Mouse (Mus musculus) C2C12 (cell line): ENCODE measurements around the gene Nlk. TPM values are rescaled to one million over a fixed set of nuclear protein-coding genes. Genes with fewer than 3 reads are reported as not detected.

Experiments used
- H3K27me3 ChIP-seq: one replicate; pipeline ENCODE4 v1.6.1; 2011; ENCODE audit not compliant: control insufficient read depth, insufficient read depth, insufficient read length
- H3K36me3 ChIP-seq: one replicate; pipeline ENCODE4 v1.6.1; 2011; ENCODE audit not compliant: control insufficient read depth, insufficient read depth
- H3K4me3 ChIP-seq: one replicate; pipeline ENCODE4 v1.5.1; 2011; ENCODE audit warnings: mild to moderate bottlenecking, control low read depth; ENCODE audit not compliant: poor library complexity, insufficient read depth, severe bottlenecking
- H3K79me2 ChIP-seq: one replicate; pipeline ENCODE4 v1.6.1; 2011; ENCODE audit not compliant: control insufficient read depth, insufficient read depth
- H3K79me3 ChIP-seq: one replicate; pipeline ENCODE4 v1.6.1; 2011; ENCODE audit warnings: low read depth, control low read depth
- H3ac ChIP-seq: one replicate; pipeline ENCODE3; 2011; ENCODE audit warnings: low read depth; ENCODE audit not compliant: control insufficient read depth, insufficient read length
- CEBPB ChIP-seq: IDR thresholded peaks from one replicate; pipeline ENCODE4 v1.6.1; 2011; ENCODE audit warnings: low read depth, mild to moderate bottlenecking, control low read depth, moderate library complexity
- CTCF ChIP-seq: IDR thresholded peaks from one replicate; pipeline ENCODE4 v1.5.1; 2011; ENCODE audit not compliant: control insufficient read depth, insufficient read depth, insufficient read length
- FOSL1 ChIP-seq: IDR thresholded peaks from one replicate; pipeline ENCODE4 v1.8.0; 2011; ENCODE audit warnings: mild to moderate bottlenecking, low read length; ENCODE audit not compliant: poor library complexity, insufficient read depth, severe bottlenecking
- MAX ChIP-seq: IDR thresholded peaks from one replicate; pipeline ENCODE4 v1.6.1; 2011; ENCODE audit warnings: mild to moderate bottlenecking, control low read depth
- MYOD1 ChIP-seq: IDR thresholded peaks from one replicate; pipeline ENCODE4 v1.6.1; 2011; ENCODE audit warnings: low read depth; ENCODE audit not compliant: control insufficient read depth, insufficient read length
- MYOG ChIP-seq: IDR thresholded peaks from one replicate; pipeline ENCODE4 v1.6.1; 2011; ENCODE audit not compliant: control insufficient read depth, insufficient read length; ENCODE audit errors: extremely low read depth
- USF1 ChIP-seq: IDR thresholded peaks from one replicate; pipeline ENCODE4 v1.6.1; 2011; ENCODE audit warnings: low read depth, mild to moderate bottlenecking, control low read depth, moderate library complexity
- polyA plus RNA-seq: library from polyadenylated mRNA; unstranded; fragments of >200 nt; fragmentation: generic; extraction: Trizol; gene quantifications from one replicate; pipeline ENCODE4 v1.2.1, GENCODE M21; 2012; ENCODE audit warnings: missing spikeins

The Nlk gene
- polyA plus RNA-seq, 1 experiment: 5.9 TPM

GRCm38 (mm10) chr11:78518931-78519330, 178.2 kb downstream of the Nlk start:
- Histone ChIP-seq H3K4me3 (no peak overlapping the region), H3ac (no peak overlapping the region), H3K27me3 (no peaks in the 10 kb centered on the region), H3K79me2 (peaks cover 4% of the 10 kb centered on the region), H3K36me3 (peaks cover 94% of the 10 kb centered on the region), H3K79me3 (no peaks in the 10 kb centered on the region)
- TF ChIP-seq MYOD1 (no peak), MAX (no peak), CEBPB (no peak), FOSL1 (no peak), USF1 (no peak), CTCF (no peak), MYOG (no peak)

Other genes with a start within 250 kb of the Nlk start
- 7.3 TPM for gene Slc46a1, start 231.7 kb downstream of the Nlk start, polyA plus RNA-seq
- gene Sarm1, start 199.6 kb downstream of the Nlk start, polyA plus RNA-seq: 0.19 TPM
- gene Vtn, start 198.3 kb downstream of the Nlk start, polyA plus RNA-seq: not detected
- gene Sebox, start 193.9 kb downstream of the Nlk start, polyA plus RNA-seq: 0.02 TPM
- gene Tmem199, start 185.2 kb downstream of the Nlk start, polyA plus RNA-seq: 41.3 TPM
- 111 TPM for gene Poldip2, start 185.2 kb downstream of the Nlk start, polyA plus RNA-seq
- 60.7 TPM for gene Tnfaip1, start 161.0 kb downstream of the Nlk start, polyA plus RNA-seq
- gene Ift20, start 161.0 kb downstream of the Nlk start, polyA plus RNA-seq: 61.1 TPM
- 164 TPM for gene Tmem97, start 146.6 kb downstream of the Nlk start, polyA plus RNA-seq
- gene Ccnq, start 54.4 kb upstream of the Nlk start, polyA plus RNA-seq: 29.8 TPM
- gene Lyrm9, start 129.2 kb upstream of the Nlk start, polyA plus RNA-seq: 23.7 TPM
- 0.02 TPM for gene Nos2, start 223.4 kb upstream of the Nlk start, polyA plus RNA-seq